Mouse (Mus musculus) CD8-positive naive resting alpha-beta T cell, adult 2 months (primary cell): ENCODE measurements around the gene Ocrl.

Experiments
- DNase-seq, 2 experiments: peaks; one replicate each; pipeline ENCODE4 v3.0.0; 2022; ENCODE audit warnings: low read depth in 2 of 2, low spot score in 2 of 2

Ocrl gene

GRCm38 (mm10) chrX:47976551-47976950, 64.4 kb downstream of the Ocrl start:
- DNase-seq, result no peak

GRCm38 (mm10) chrX:47977078-47977477, 64.9 kb downstream of the Ocrl start:
- no peak for DNase-seq

GRCm38 (mm10) chrX:47985000-47985619, 72.9 kb downstream of the Ocrl start:
- peak; percentile 41 to 43 for DNase-seq

- DNase-seq, result no peak
These were observed 75.8 kb downstream of the Ocrl start for GRCm38 (mm10) chrX:47988024-47988423.

- peak; percentile 72 to 87 for DNase-seq
These were observed 80.4 kb downstream of the Ocrl start for GRCm38 (mm10) chrX:47992606-47993005.

- no peak for DNase-seq
These were observed 86.2 kb downstream of the Ocrl start for GRCm38 (mm10) chrX:47998412-47998811.

- no peak for DNase-seq
These were observed 89.0 kb downstream of the Ocrl start for GRCm38 (mm10) chrX:48001151-48001550.

- DNase-seq, result no peak
These were observed 92.6 kb downstream of the Ocrl start for GRCm38 (mm10) chrX:48004786-48005185.

- no peak for DNase-seq
These were observed 93.9 kb downstream of the Ocrl start for GRCm38 (mm10) chrX:48006062-48006461.

- DNase-seq, result no peak
These were observed 99.5 kb downstream of the Ocrl start for GRCm38 (mm10) chrX:48011656-48012055.
